Mouse (Mus musculus): ENCODE results near the gene Rad1.
"Not testable (repeated sequence)": the region's sequence is repeated elsewhere in the genome, so short reads cannot be mapped to it uniquely, and the experiment has no call there.

Gene Rad1

DNA sequence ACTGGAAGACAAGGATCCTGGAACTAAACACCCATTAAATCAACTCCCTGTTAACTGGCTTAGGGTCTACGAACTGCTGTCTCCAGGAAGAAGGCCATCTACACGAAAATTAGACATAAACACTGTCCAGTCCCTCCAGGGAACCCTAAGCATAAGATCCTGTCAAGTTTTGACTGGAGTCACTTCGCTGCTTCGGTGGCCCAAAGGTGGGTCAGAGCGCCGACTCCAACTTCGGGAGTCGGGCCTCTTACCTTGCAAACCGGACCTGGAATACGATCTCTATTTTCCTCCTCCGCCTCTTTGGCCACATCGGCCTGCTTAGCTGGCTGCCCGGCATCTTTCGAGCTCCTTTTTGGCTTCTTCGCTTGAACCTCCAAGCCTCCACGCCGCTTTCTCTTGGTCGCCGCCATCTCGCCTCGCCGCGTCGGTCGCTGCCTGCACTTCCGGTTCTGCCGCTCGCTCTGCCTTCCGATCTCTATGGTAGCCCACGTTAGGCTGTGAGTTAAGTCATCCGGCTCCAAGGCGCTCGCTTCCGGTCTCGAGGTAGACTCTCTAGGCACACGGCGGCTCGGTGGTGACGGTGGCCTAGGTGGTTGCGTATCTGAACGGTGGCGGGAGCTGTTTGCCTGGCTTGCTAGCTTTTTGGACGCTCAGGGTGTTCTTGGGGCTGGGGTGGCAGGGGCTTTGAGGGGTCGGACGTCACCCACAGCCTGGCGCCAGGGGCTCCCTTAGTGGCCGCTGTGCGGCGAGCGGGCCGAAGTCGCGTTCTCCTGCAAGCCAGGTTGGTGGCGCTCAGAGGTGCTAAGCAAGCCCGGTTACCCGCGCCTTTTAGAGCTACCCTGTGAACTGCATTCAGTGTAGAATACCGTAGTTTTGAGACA, at the start of gene Rad1, which contains the start of gene Brix1:
TSS of gene Rad1 (plus strand) at position 535 of the 881 bp plus-strand sequence.
TSS of gene Brix1 (minus strand) at position 464 of the 881 bp plus-strand sequence.
- peak; percentile 97 for DNase-seq

DNA sequence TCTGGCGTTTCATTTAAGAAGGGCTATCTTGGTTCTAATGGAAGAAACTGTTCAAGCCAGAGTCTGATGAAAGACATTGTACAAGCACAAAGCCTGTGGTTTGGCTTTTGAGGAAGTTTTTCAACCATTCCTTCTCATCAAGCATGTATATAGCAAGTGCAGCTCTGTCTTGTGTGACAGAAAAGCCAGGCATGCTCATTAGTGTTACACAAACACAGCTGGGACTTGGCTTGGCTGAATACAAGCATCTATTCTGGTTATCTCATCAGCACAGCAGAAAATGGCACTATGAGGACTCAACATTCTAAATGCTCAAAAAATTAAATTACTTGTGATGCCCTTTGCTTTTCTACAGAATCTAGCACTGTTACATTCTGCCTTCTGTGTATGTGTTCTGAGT, 48.9 kb upstream of the Rad1 start:
- DNase-seq, result no peak

DNA sequence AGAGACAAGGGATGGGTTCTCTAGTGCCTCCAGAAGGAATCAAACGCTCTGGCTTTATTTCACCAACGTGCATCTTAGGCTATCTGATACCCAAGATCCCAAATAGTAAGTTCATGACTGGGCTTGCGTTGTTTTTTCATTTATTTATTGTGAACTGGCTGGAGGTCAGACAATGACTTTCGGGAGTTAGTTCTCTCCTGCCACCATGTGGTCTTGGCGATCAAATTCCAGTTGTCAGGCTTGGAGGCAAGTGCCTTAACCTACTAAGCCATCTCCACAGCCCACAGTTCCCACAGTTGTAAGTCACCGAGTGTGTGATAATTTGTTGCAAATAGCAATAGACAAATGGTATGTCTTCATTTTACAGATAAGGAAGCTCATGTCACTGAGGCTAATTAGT, 45.9 kb upstream of the Rad1 start:
- DNase-seq, result peak; percentile 33

GRCm38 (mm10) chr15:10441493-10441892, 44.3 kb upstream of the Rad1 start:
- DNase-seq, result no peak

DNA sequence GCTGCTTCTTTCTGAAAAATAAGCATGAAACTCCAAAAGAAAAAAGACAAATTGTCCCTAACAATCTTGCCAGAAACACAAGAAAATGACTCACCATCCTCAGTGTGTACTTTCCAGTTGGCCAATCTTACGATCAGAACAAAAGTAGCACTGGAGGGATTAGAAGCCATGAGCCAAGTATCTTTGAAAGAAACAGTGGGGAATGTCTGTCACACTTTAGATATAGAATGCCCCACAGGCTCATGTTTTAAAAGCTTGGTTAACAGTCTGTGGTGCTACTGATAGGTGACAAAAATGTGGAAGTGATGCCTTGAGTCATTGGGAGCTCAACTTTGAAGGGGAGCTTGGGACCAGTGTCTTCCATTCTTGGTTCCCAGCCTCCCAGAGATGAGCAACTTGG, 43.5 kb upstream of the Rad1 start:
- no peak for DNase-seq

GRCm38 (mm10) chr15:10447102-10447501, 38.7 kb upstream of the Rad1 start:
- DNase-seq, result no peak

DNA sequence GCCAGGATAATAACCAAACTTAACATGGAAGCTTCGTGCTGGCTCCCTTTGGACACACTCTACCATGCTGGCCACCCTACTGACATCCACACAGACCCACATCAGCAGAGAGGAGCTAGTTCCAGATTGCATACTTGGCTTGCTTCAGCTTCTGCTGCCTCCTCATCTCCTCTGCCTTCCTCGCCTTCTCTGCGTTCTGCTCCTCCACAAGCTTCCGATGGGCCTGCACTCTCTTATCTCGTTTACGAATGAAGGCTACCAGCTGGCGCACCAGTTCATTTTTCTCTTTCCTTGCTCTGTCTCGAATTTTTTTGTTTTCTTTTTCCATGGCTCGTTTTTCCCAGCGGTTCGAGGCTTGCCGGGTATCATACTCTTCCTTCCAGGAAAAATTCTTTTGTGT, 24.8 kb upstream of the Rad1 start:
- no peak for DNase-seq

DNA sequence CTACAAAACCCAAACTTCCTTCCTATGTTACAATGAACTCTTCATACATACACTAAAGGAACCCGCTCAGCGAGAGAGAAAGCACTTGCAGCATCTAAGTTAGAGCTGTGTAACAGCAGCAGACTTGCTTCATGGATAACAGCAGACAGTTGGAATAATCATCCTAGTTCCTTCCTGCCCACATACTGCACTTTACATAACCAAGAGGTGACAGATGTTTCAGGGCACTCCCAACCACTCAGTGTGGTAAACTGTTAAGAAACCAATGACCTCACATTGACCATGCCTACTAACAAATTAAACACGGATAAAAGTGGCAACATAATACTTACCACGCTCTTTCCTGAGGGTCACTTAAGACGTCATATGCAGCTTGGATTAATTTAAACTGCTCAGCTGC, 22.3 kb upstream of the Rad1 start:
- DNase-seq, result no peak

DNA sequence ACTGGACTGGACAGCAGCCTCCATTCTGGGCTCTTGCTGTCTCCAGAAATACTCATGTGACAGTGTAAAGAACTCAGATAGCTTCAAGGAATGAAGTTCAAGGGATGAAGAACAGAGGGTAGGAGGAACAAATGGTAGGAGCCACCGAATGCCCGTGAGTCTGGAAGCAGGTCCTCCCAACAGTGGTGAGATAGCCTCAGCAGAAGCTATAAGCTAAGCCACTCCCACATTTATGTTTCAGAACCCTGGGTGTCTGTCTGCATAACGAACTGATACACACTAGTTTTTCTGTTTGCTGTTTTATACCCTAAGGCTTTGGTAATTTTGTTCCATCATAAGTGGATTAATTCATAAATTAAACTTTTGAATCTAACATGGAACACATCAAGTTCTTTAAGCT, 21.1 kb upstream of the Rad1 start:
- DNase-seq, result no peak

- no peak for DNase-seq
Observed at GRCm38 (mm10) chr15:10468761-10469160, 17.1 kb upstream of the Rad1 start.

DNA sequence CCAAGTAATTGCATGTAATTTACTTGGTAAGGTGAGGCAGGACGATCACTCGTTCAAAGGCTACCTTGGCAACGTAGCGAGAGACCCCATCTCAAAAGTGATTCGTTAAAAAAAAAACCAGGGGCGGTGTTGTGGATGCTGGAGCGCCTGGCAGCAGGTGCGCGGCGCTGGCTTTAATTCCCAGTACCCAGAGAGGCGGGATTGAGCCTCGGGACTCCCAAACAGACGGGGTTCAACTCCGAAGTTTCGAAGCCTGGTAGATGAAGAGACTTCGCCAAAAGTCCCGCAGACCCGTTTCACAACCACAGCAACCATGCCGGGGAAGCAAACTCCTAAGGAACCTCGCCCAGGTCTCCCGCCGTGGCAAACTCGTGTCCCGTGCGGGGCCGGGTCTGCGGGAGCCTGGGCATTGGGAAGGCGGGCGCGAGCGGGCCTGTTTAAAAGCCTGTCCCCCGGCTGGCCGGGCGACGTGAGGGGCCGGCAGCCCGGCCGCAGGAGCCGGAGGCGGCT, 16.1 kb upstream of the Rad1 start:
- peak; percentile 26 for DNase-seq

- peak; percentile 88 for DNase-seq
Observed at GRCm38 (mm10) chr15:10470151-10470831, 15.5 kb upstream of the Rad1 start, which contains the start of gene Dnajc21. TSS of gene Dnajc21 (minus strand) at chr15:10470516.

DNA sequence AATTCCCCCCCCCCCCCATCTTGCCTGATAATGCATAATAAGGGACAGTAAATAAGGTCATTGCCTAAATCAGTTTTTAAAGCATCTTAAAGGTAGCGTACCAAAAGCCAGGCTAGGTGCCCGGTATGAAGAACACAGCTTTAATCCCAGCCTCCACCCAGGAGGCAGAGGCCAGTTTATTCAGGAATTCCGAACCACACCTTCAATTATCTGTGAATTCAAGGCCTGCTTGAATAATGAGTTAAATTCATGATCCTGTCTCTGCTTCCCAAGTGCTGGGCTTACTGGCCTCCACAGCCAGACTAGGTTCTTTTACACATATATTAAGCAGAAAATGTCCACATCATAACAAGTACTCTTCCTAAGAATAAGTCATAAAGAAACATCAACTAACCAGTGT, 14.9 kb upstream of the Rad1 start:
- no peak for DNase-seq

- DNase-seq, result no peak
Observed at GRCm38 (mm10) chr15:10486365-10486839, 584 bp downstream of the Rad1 start.

- peak; percentile 43 for DNase-seq
Observed at GRCm38 (mm10) chr15:10487246-10487645, 1.4 kb downstream of the Rad1 start.

- no peak for DNase-seq
Observed at GRCm38 (mm10) chr15:10490101-10490500, 4.3 kb downstream of the Rad1 start.

GRCm38 (mm10) chr15:10495944-10496343, 10.1 kb downstream of the Rad1 start:
- DNase-seq, result no peak

DNA sequence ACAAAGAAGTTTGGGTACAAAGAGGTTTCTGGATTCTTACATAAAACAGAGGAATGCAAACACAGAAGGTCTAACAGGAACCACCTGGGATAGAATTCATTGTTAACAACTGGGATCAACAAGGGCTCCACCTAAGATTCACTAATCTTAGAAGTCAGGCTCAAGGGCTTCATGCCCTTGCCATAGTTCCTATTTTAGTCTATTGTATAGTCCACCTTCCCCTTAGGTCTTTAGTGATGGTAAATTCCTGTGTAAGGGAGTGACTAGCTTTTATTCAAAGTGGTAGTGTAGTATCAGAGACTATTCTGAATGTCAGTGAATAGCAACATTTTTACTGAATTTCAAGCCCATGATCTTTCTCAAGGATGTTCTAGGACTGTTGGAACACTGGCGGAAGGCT, 10.9 kb downstream of the Rad1 start:
- DNase-seq, result not testable (repeated sequence)

DNA sequence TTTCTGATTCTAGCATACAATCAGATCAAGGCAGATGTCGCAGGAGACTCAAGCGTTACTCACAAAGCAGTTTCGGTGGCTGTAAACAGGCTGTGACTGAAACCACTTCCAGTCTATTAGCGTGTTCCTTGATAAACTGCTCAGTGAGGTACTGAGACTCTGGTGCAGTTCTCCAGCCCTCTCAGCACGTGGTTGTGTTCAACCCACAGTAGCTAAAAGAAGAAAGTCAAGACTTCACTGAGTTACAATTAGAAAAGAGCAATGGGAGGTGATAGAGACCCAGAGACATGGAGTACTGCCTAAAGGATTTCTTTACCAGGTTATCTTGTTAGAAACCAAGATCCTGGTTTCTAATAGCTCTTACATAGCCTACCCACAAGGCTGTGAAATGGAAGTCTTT, 13.8 kb downstream of the Rad1 start:
- DNase-seq, result no peak

- no peak for DNase-seq
Observed at GRCm38 (mm10) chr15:10500035-10500434, 14.2 kb downstream of the Rad1 start.

- DNase-seq, result peak; percentile 32
Observed at GRCm38 (mm10) chr15:10500838-10501719, 15.3 kb downstream of the Rad1 start.

GRCm38 (mm10) chr15:10506099-10506498, 20.3 kb downstream of the Rad1 start:
- peak; percentile 21 for DNase-seq

- no peak for DNase-seq
Observed at GRCm38 (mm10) chr15:10515166-10515565, 29.3 kb downstream of the Rad1 start.

Data from kidney, adult 9 months (tissue).